Mouse (Mus musculus) midbrain, embryonic 15.5 days (tissue): Measurements from ENCODE around the gene Gm28044. TPM values are rescaled to one million over a fixed set of nuclear protein-coding genes. Genes with fewer than 3 reads are reported as not detected.
"Not testable (repeated sequence)": the region's sequence is repeated elsewhere in the genome, so short reads cannot be mapped to it uniquely, and the experiment has no call there.

Experiments used
- ATAC-seq: fragments of 200-750 bp; cut with Nextera tagmentation; replicated peaks from 2 replicates; pipeline ENCODE4 v1.8.0; 2017; ENCODE audit warnings: moderate TSS enrichment
- H3K27ac ChIP-seq: fragments of 300-500 bp; sonication (generic); 2 replicates; pipeline ENCODE4 v1.5.1; 2015; ENCODE audit warnings: mild to moderate bottlenecking, inconsistent platforms
- H3K27me3 ChIP-seq: fragments of 300-500 bp; sonication (generic); replicated peaks from 2 replicates; pipeline ENCODE4 v1.6.1; 2015; ENCODE audit warnings: inconsistent platforms
- H3K36me3 ChIP-seq: fragments of 300-500 bp; sonication (generic); replicated peaks from 2 replicates; pipeline ENCODE4 v1.6.1; 2015; ENCODE audit warnings: inconsistent platforms
- H3K4me1 ChIP-seq: fragments of 300-500 bp; sonication (generic); 2 replicates; pipeline ENCODE4 v1.6.1; 2015; ENCODE audit warnings: inconsistent platforms
- H3K4me2 ChIP-seq: fragments of 300-500 bp; sonication (generic); 2 replicates; pipeline ENCODE4 v1.6.1; 2015; ENCODE audit warnings: inconsistent platforms, mild to moderate bottlenecking, moderate library complexity
- H3K4me3 ChIP-seq: fragments of 300-500 bp; sonication (generic); 2 replicates; pipeline ENCODE4 v1.5.1; 2015; ENCODE audit warnings: mild to moderate bottlenecking, inconsistent platforms
- H3K9ac ChIP-seq: fragments of 300-500 bp; sonication (generic); 2 replicates; pipeline ENCODE4 v1.6.1; 2015; ENCODE audit warnings: mild to moderate bottlenecking, inconsistent platforms
- H3K9me3 ChIP-seq: fragments of 300-500 bp; sonication (generic); 2 replicates; pipeline ENCODE4 v1.6.1; 2016; ENCODE audit warnings: inconsistent platforms
- WGBS: fragments of 180-500 bp; shearing (Covaris S2); methylation state at CpG from one replicate; pipeline ENCODE4 v1.1.7; 2015; ENCODE audit warnings: mixed read lengths; 5-methylcytosine and 5-hydroxymethylcytosine counted together
- polyA plus RNA-seq: library from polyadenylated mRNA; unstranded; fragments of >200 nt; fragmentation: Nextera tagmentation; extraction: Ambion mirVana; gene quantifications from 2 replicates; pipeline ENCODE4 v1.2.1, GENCODE M21; 2015

Gene Gm28044
- polyA plus RNA-seq, 1 experiment from 2014 or later = not detected

DNA sequence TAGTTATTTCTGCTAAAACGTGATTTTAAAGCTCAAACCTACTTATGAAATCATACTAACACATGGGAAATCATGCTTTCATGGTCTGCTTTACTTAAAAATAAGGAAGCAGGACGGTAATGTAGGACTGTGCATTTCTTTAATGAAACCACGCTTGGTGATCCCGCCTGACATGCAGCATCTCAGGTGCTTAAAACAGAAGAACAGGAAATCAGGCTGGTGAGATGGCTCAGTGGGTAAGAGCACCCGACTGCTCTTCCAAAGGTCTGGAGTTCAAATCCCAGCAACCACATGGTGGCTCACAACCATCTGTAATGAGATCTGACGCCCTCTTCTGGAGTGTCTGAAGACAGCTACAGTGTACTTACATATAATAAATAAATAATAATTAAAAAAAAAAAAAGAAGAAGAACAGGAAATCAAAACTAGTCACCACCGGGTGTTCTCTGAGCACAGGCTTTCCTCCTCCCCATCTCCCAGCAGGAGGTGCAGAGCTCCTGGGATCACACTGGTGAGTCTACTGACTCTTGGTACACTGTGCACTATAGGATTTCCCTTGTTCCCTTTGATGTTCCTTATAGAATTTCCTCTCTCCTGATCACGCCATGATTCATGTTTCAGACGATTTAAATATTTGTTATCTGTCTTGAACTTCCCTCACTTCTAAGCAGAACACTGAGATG is 90.8 kb downstream of the Gm28044 start:
- not testable (repeated sequence) for H3K36me3 ChIP-seq, H3K9me3 ChIP-seq, H3K27me3 ChIP-seq
- peak overlapping the region; percentile 75 for H3K4me2 ChIP-seq
- peak; percentile 84 for ATAC-seq
- H3K9ac ChIP-seq = peak overlapping the region; percentile 61
- H3K4me1 ChIP-seq = peaks cover 12% of the 10 kb centered on the region
- H3K4me3 ChIP-seq = peak overlapping the region; percentile 87
- H3K27ac ChIP-seq = peak overlapping the region; percentile 71; the same call in 1 of the 2 replicates
- WGBS = 41% methylated on average over 9 of the region's 9 CpGs

- H3K4me2 ChIP-seq = peak overlapping the region; percentile 75
- peaks cover 12% of the 10 kb centered on the region for H3K4me1 ChIP-seq
- no peaks in the 10 kb centered on the region for H3K36me3 ChIP-seq
- no peaks in the 10 kb centered on the region for H3K27me3 ChIP-seq
- peaks cover 5% of the 10 kb centered on the region; the same call in 1 of the 2 replicates for H3K9me3 ChIP-seq
- WGBS = 8% methylated on average over 18 of the region's 18 CpGs
- peak; percentile 99 for ATAC-seq
- H3K9ac ChIP-seq = peak overlapping the region; percentile 61
- H3K27ac ChIP-seq = peak overlapping the region; percentile 71; the same call in 1 of the 2 replicates
- peak overlapping the region; percentile 87 for H3K4me3 ChIP-seq
Observed at GRCm38 (mm10) chr13:67268568-67269369, 91.6 kb downstream of the Gm28044 start.

Other genes with a start within 250 kb of the Gm28044 start
- not detected in 2 replicates for gene Rslcan18, start 244.3 kb downstream of the Gm28044 start, polyA plus RNA-seq
- gene Zfp759, start 238.9 kb downstream of the Gm28044 start, polyA plus RNA-seq = 4.6 and 5.0 TPM in 2 replicates
- 6.1 and 6.2 TPM in 2 replicates for gene Rsl1, start 187.4 kb downstream of the Gm28044 start, polyA plus RNA-seq
- 2.0 and 2.9 TPM in 2 replicates for gene Zfp455, start 166.0 kb downstream of the Gm28044 start, polyA plus RNA-seq
- gene Zfp458, start 82.1 kb downstream of the Gm28044 start, polyA plus RNA-seq = 5.1 and 6.3 TPM in 2 replicates
- gene Zfp457, start 54.1 kb downstream of the Gm28044 start, polyA plus RNA-seq = 0.91 and 1.5 TPM in 2 replicates
- 1.4 and 1.6 TPM in 2 replicates for gene Zfp595, start 28.0 kb downstream of the Gm28044 start, polyA plus RNA-seq
- 0.49 and 0.68 TPM in 2 replicates for gene Zfp953, start 69 bp upstream of the Gm28044 start, polyA plus RNA-seq
- not detected in 2 replicates for gene Gm28041, start 15.2 kb upstream of the Gm28044 start, polyA plus RNA-seq
- gene Zfp456, start 15.3 kb upstream of the Gm28044 start, polyA plus RNA-seq = 0.53 and 0.79 TPM in 2 replicates
- gene Zfp429, start 39.3 kb upstream of the Gm28044 start, polyA plus RNA-seq = 4.2 and 4.9 TPM in 2 replicates
- gene Zfp459, start 60.9 kb upstream of the Gm28044 start, polyA plus RNA-seq = 1.0 and 1.3 TPM in 2 replicates
- gene Zfp874a, start 91.1 kb upstream of the Gm28044 start, polyA plus RNA-seq = 5.6 and 6.6 TPM in 2 replicates
- gene Zfp874b, start 123.7 kb upstream of the Gm28044 start, polyA plus RNA-seq = 2.3 and 3.0 TPM in 2 replicates
- 13.0 and 13.7 TPM in 2 replicates for gene Zfp58, start 140.0 kb upstream of the Gm28044 start, polyA plus RNA-seq
- gene Gm26965, start 165.6 kb upstream of the Gm28044 start, polyA plus RNA-seq = not detected in 2 replicates
- gene Zfp87, start 165.6 kb upstream of the Gm28044 start, polyA plus RNA-seq = 36.8 and 39.6 TPM in 2 replicates
- gene Zfp748, start 193.3 kb upstream of the Gm28044 start, polyA plus RNA-seq = 13.4 and 14.7 TPM in 2 replicates
- 4.7 and 4.9 TPM in 2 replicates for gene Zfp729b, start 249.2 kb upstream of the Gm28044 start, polyA plus RNA-seq